Mouse (Mus musculus): Measurements from ENCODE around the gene Spint5. TPM values are rescaled to one million over a fixed set of nuclear protein-coding genes. Genes with fewer than 3 reads are reported as not detected.

Gene Spint5
- not detected in 2 replicates for polyA plus RNA-seq (2016; fragmentation: Nextera tagmentation; extraction: Ambion mirVana)

GRCm38 (mm10) chr2:164715005-164715404, at the start of gene Spint5:
Gene Spint5, plus strand, starts transcription at chr2:164715305.
- no peaks in the 10 kb centered on the region for H3K27me3 ChIP-seq
- no peaks in the 10 kb centered on the region for H3K4me1 ChIP-seq
- H3K9me3 ChIP-seq (replicated peaks) = no peaks in the 10 kb centered on the region
- H3K4me3 ChIP-seq = no peak within 1 kb of the TSS
- no peak within 1 kb of the TSS for H3K27ac ChIP-seq
- no peak within 1 kb of the TSS for H3K9ac ChIP-seq
- 84% methylated on average over 6 of the region's 6 CpGs for WGBS
- H3K36me3 ChIP-seq = no peaks in the 10 kb centered on the region
- H3K4me2 ChIP-seq (replicated peaks) = no peak within 1 kb of the TSS
- no peak for ATAC-seq (ENCODE audit: low FRiP score)

- Histone ChIP-seq H3K4me3 (no peak overlapping the region), H3K27me3 (no peaks in the 10 kb centered on the region), H3K9ac (no peak overlapping the region), H3K9me3 (replicated peaks) (0 out of 2 replicates have a peak, but pooled peaks cover 2% of the 10 kb centered on the region), H3K4me1 (no peaks in the 10 kb centered on the region), H3K27ac (no peak overlapping the region), H3K36me3 (no peaks in the 10 kb centered on the region), H3K4me2 (replicated peaks) (no peak overlapping the region)
- no peak for ATAC-seq (ENCODE audit: low FRiP score)
- 82% methylated on average over 5 of the region's 5 CpGs for WGBS
These were observed 44.8 kb upstream of the Spint5 start for GRCm38 (mm10) chr2:164670261-164670660.

GRCm38 (mm10) chr2:164670938-164671337, 44.2 kb upstream of the Spint5 start:
- Histone ChIP-seq H3K4me2 (replicated peaks) (no peak overlapping the region), H3K27me3 (no peaks in the 10 kb centered on the region), H3K9me3 (replicated peaks) (0 out of 2 replicates have a peak, but pooled peaks cover 2% of the 10 kb centered on the region), H3K27ac (no peak overlapping the region), H3K36me3 (no peaks in the 10 kb centered on the region), H3K4me3 (no peak overlapping the region), H3K4me1 (no peaks in the 10 kb centered on the region), H3K9ac (no peak overlapping the region)
- WGBS = 43% methylated on average over 1 of the region's 1 CpGs
- no peak for ATAC-seq (ENCODE audit: low FRiP score)

- no peaks in the 10 kb centered on the region for H3K36me3 ChIP-seq
- no peak within 1 kb of the TSS for H3K4me2 ChIP-seq (replicated peaks)
- no peak within 1 kb of the TSS for H3K4me3 ChIP-seq
- no peak within 1 kb of the TSS for H3K9ac ChIP-seq
- no peaks in the 10 kb centered on the region for H3K27me3 ChIP-seq
- 0 out of 2 replicates have a peak, but pooled peaks cover 3% of the 10 kb centered on the region for H3K9me3 ChIP-seq (replicated peaks)
- ATAC-seq (ENCODE audit: low FRiP score) = no peak
- WGBS = 83% methylated on average over 7 of the region's 7 CpGs
- 0 out of 2 replicates have a peak, but pooled peaks cover 6% of the 10 kb centered on the region for H3K4me1 ChIP-seq
- H3K27ac ChIP-seq = no peak within 1 kb of the TSS
These were observed 41.1 kb upstream of the Spint5 start, which contains the start of gene Wfdc11 for GRCm38 (mm10) chr2:164673987-164674386. Gene Wfdc11, minus strand, starts transcription at chr2:164674087.

GRCm38 (mm10) chr2:164676103-164676502, 39.0 kb upstream of the Spint5 start:
- Histone ChIP-seq H3K4me3 (no peak overlapping the region), H3K27me3 (no peaks in the 10 kb centered on the region), H3K36me3 (no peaks in the 10 kb centered on the region), H3K9me3 (replicated peaks) (0 out of 2 replicates have a peak, but pooled peaks cover 3% of the 10 kb centered on the region), H3K4me1 (0 out of 2 replicates have a peak, but pooled peaks cover 6% of the 10 kb centered on the region), H3K9ac (no peak overlapping the region), H3K27ac (no peak overlapping the region), H3K4me2 (replicated peaks) (no peak overlapping the region)
- ATAC-seq (ENCODE audit: low FRiP score) = no peak
- 76% methylated on average over 7 of the region's 7 CpGs for WGBS

GRCm38 (mm10) chr2:164676916-164677685, 38.0 kb upstream of the Spint5 start:
- H3K36me3 ChIP-seq = no peaks in the 10 kb centered on the region
- H3K27ac ChIP-seq = no peak overlapping the region
- H3K4me1 ChIP-seq = 0 out of 2 replicates have a peak, but pooled peaks cover 6% of the 10 kb centered on the region
- WGBS = 86% methylated on average over 16 of the region's 16 CpGs
- H3K4me2 ChIP-seq (replicated peaks) = no peak overlapping the region
- H3K27me3 ChIP-seq = no peaks in the 10 kb centered on the region
- no peak overlapping the region for H3K4me3 ChIP-seq
- no peak overlapping the region for H3K9ac ChIP-seq
- 0 out of 2 replicates have a peak, but pooled peaks cover 3% of the 10 kb centered on the region for H3K9me3 ChIP-seq (replicated peaks)
- no peak for ATAC-seq (ENCODE audit: low FRiP score)

- Histone ChIP-seq H3K9me3 (replicated peaks) (0 out of 2 replicates have a peak, but pooled peaks cover 3% of the 10 kb centered on the region), H3K4me3 (peak overlapping the region; percentile 26), H3K27ac (no peak overlapping the region), H3K4me2 (replicated peaks) (peak overlapping the region; percentile 50), H3K27me3 (no peaks in the 10 kb centered on the region), H3K9ac (no peak overlapping the region), H3K4me1 (0 out of 2 replicates have a peak, but pooled peaks cover 6% of the 10 kb centered on the region), H3K36me3 (no peaks in the 10 kb centered on the region)
- 21% methylated on average over 19 of the region's 19 CpGs for WGBS
- ATAC-seq (ENCODE audit: low FRiP score) = peak; percentile 60; the same call in 1 of the 2 replicates
These were observed 36.1 kb upstream of the Spint5 start for GRCm38 (mm10) chr2:164678848-164679625.

GRCm38 (mm10) chr2:164679906-164680305, 35.2 kb upstream of the Spint5 start:
- H3K27ac ChIP-seq = no peak overlapping the region
- 45% methylated on average over 3 of the region's 3 CpGs for whole genome bisulfite sequencing
- H3K4me3 ChIP-seq = no peak overlapping the region
- ATAC-seq (ENCODE audit: low FRiP score) = no peak
- 0 out of 2 replicates have a peak, but pooled peaks cover 6% of the 10 kb centered on the region for H3K4me1 ChIP-seq
- no peaks in the 10 kb centered on the region for H3K36me3 ChIP-seq
- 0 out of 2 replicates have a peak, but pooled peaks cover 3% of the 10 kb centered on the region for H3K9me3 ChIP-seq (replicated peaks)
- no peak overlapping the region for H3K4me2 ChIP-seq (replicated peaks)
- H3K9ac ChIP-seq = no peak overlapping the region
- no peaks in the 10 kb centered on the region for H3K27me3 ChIP-seq

GRCm38 (mm10) chr2:164684807-164685206, 30.3 kb upstream of the Spint5 start, which contains the start of gene Wfdc13:
Gene Wfdc13, plus strand, starts transcription at chr2:164685107.
- no peak within 1 kb of the TSS for H3K4me2 ChIP-seq (replicated peaks)
- H3K4me3 ChIP-seq = no peak within 1 kb of the TSS
- H3K27ac ChIP-seq = no peak within 1 kb of the TSS
- no peaks in the 10 kb centered on the region for H3K9me3 ChIP-seq (replicated peaks)
- H3K36me3 ChIP-seq = no peaks in the 10 kb centered on the region
- H3K4me1 ChIP-seq = no peaks in the 10 kb centered on the region
- no peaks in the 10 kb centered on the region for H3K27me3 ChIP-seq
- no peak for ATAC-seq (ENCODE audit: low FRiP score)
- no peak within 1 kb of the TSS for H3K9ac ChIP-seq
- WGBS = 68% methylated on average over 3 of the region's 3 CpGs

- Histone ChIP-seq H3K27me3 (no peaks in the 10 kb centered on the region; the same call in 1 of the 2 replicates), H3K4me1 (no peaks in the 10 kb centered on the region), H3K9me3 (replicated peaks) (no peaks in the 10 kb centered on the region), H3K4me3 (no peak within 1 kb of the TSS), H3K9ac (no peak within 1 kb of the TSS), H3K27ac (no peak within 1 kb of the TSS), H3K4me2 (replicated peaks) (no peak within 1 kb of the TSS), H3K36me3 (no peaks in the 10 kb centered on the region)
- ATAC-seq (ENCODE audit: low FRiP score) = no peak
- 83% methylated on average over 4 of the region's 4 CpGs for WGBS
These were observed 16.9 kb upstream of the Spint5 start, which contains the start of gene Spint4 for GRCm38 (mm10) chr2:164698201-164698600. Gene Spint4, plus strand, starts transcription at chr2:164698501.

GRCm38 (mm10) chr2:164700959-164701358, 14.1 kb upstream of the Spint5 start:
- H3K27ac ChIP-seq = no peak overlapping the region
- no peak overlapping the region for H3K4me3 ChIP-seq
- H3K9me3 ChIP-seq (replicated peaks) = no peaks in the 10 kb centered on the region
- WGBS = 86% methylated on average over 5 of the region's 5 CpGs
- no peaks in the 10 kb centered on the region for H3K4me1 ChIP-seq
- ATAC-seq (ENCODE audit: low FRiP score) = no peak
- no peaks in the 10 kb centered on the region for H3K36me3 ChIP-seq
- H3K4me2 ChIP-seq (replicated peaks) = no peak overlapping the region
- H3K9ac ChIP-seq = no peak overlapping the region
- H3K27me3 ChIP-seq = no peaks in the 10 kb centered on the region

GRCm38 (mm10) chr2:164701761-164702160, 13.3 kb upstream of the Spint5 start:
- Histone ChIP-seq H3K4me2 (replicated peaks) (no peak overlapping the region), H3K36me3 (no peaks in the 10 kb centered on the region), H3K4me3 (no peak overlapping the region), H3K27me3 (no peaks in the 10 kb centered on the region), H3K27ac (no peak overlapping the region), H3K4me1 (no peaks in the 10 kb centered on the region), H3K9me3 (replicated peaks) (no peaks in the 10 kb centered on the region), H3K9ac (no peak overlapping the region)
- WGBS = 93% methylated on average over 5 of the region's 5 CpGs
- ATAC-seq (ENCODE audit: low FRiP score) = no peak

Measured in hindbrain, embryonic 12.5 days (tissue).